Mouse (Mus musculus): ENCODE measurements around the gene Gm26661. TPM values are rescaled to one million over a fixed set of nuclear protein-coding genes. Genes with fewer than 3 reads are reported as not detected.

Gm26661 gene
- total and polyA plus RNA-seq, 3 experiments: not detected

- in situ Hi-C loops (cut with MboI; ENCODE audit: low pct_ligation_motif_present, low pct_unique_long_range_greater_than_20kb, low sequenced_read_pairs): loop anchor here (5.0 to 25.0 kb wide), 6 partner anchors 69 to 494 kb away; partner anchors contain the start of genes Dnase1l3, Fam107a and Pdhb
- peak; percentile 80; the same call in 1 of the 2 replicates for TF ChIP-seq E2F4 (IDR thresholded peaks at IDR 0.05; ENCODE audit: insufficient replicate concordance, low read depth, low read length)
- no peak for TF ChIP-seq MXI1 (IDR thresholded peaks at IDR 0.05; ENCODE audit: low read depth, low read length)
- peak; percentile 66 for TF ChIP-seq IRF4 (IDR thresholded peaks at IDR 0.05; ENCODE audit: low read depth, low read length)
- TF ChIP-seq POLR2A (IDR thresholded peaks at IDR 0.05; ENCODE audit: low read depth, low read length): peak; percentile 97
- TF ChIP-seq MAX (IDR thresholded peaks at IDR 0.05; ENCODE audit: low read length): peak; percentile 50
- TF ChIP-seq RCOR1 (conservative IDR thresholded peaks at IDR 0.05; ENCODE audit: low read depth, low read length): no peak
- peak; percentile 81 for TF ChIP-seq MAZ (IDR thresholded peaks at IDR 0.05; ENCODE audit: low read depth, low read length)
- TF ChIP-seq ZMIZ1 (IDR thresholded peaks at IDR 0.05; ENCODE audit: low read depth, low read length): peak; percentile 86; the same call in 1 of the 2 replicates
- no peak for TF ChIP-seq PAX5 (IDR thresholded peaks at IDR 0.05; ENCODE audit: low read length)
- TF ChIP-seq MAFK (IDR thresholded peaks at IDR 0.05; ENCODE audit: insufficient replicate concordance, low read length): no peak
- peak; percentile 93 for TF ChIP-seq NRF1 (IDR thresholded peaks at IDR 0.05; ENCODE audit: low read depth, low read length)
- peak; percentile 66; the same call in 1 of the 2 replicates for TF ChIP-seq MYC (IDR thresholded peaks at IDR 0.05; ENCODE audit: low read depth, low read length)
- TF ChIP-seq CHD1 (IDR thresholded peaks at IDR 0.05; ENCODE audit: low read depth, low read length): no peak
- peak; percentile 58 to 97 for TF ChIP-seq CTCF (conservative IDR thresholded peaks at IDR 0.05 in 1 of 2, IDR thresholded peaks at IDR 0.05 in 1 of 2; ENCODE audit: low read depth in 2 of 2, low read length in 2 of 2)
- peak; percentile 54; the same call in 1 of the 2 replicates for TF ChIP-seq POLR2AphosphoS2 (IDR thresholded peaks at IDR 0.05; ENCODE audit: low read depth, low read length)
- TF ChIP-seq BHLHE40 (IDR thresholded peaks at IDR 0.05; ENCODE audit: low read depth, low read length): no peak
- no peak; the same call in none of the 2 replicates for TF ChIP-seq RAD21 (IDR thresholded peaks at IDR 0.05; ENCODE audit: low read depth, low read length)
- peak; percentile 79; the same call in 1 of the 2 replicates for TF ChIP-seq MEF2A (IDR thresholded peaks at IDR 0.05; ENCODE audit: borderline replicate concordance, low read depth, low read length)
- TF ChIP-seq HCFC1 (IDR thresholded peaks at IDR 0.05; ENCODE audit: low read depth, low read length): peak; percentile 58
- TF ChIP-seq TBP (conservative IDR thresholded peaks at IDR 0.05; ENCODE audit: low read depth, low read length): peak; percentile 92
- TF ChIP-seq JUN (IDR thresholded peaks at IDR 0.05; ENCODE audit: insufficient read depth, low read depth, low read length): no peak
- TF ChIP-seq USF2 (conservative IDR thresholded peaks at IDR 0.05; ENCODE audit: low read depth, low read length): no peak
- TF ChIP-seq KAT2A (IDR thresholded peaks at IDR 0.05; ENCODE audit: insufficient replicate concordance, low read length): no peak
- TF ChIP-seq UBTF (IDR thresholded peaks at IDR 0.05; ENCODE audit: low read depth, low read length): no peak
- no peak for TF ChIP-seq ZNF384 (IDR thresholded peaks at IDR 0.05; ENCODE audit: low read depth, low read length)
- TF ChIP-seq GABPA (IDR thresholded peaks at IDR 0.05; ENCODE audit: insufficient replicate concordance, low read depth, low read length): no peak
- TF ChIP-seq EP300 (IDR thresholded peaks at IDR 0.05; ENCODE audit: low read length): no peak
- TF ChIP-seq ETS1 (conservative IDR thresholded peaks at IDR 0.05; ENCODE audit: low read depth, low read length): no peak
- TF ChIP-seq ZKSCAN1 (IDR thresholded peaks at IDR 0.05; ENCODE audit: borderline replicate concordance, low read depth, low read length): no peak
- peak; percentile 95 for TF ChIP-seq TCF12 (IDR thresholded peaks at IDR 0.05; ENCODE audit: low read depth, low read length)
- no peak for TF ChIP-seq USF1 (IDR thresholded peaks at IDR 0.05; ENCODE audit: low read depth, low read length)
- TF ChIP-seq SIN3A (IDR thresholded peaks at IDR 0.05; ENCODE audit: low read length): peak; percentile 84; the same call in 1 of the 2 replicates
- TF ChIP-seq CHD2 (IDR thresholded peaks at IDR 0.05; ENCODE audit: low read length): no peak
- no peak for TF ChIP-seq JUND (conservative IDR thresholded peaks at IDR 0.05; ENCODE audit: low read depth, low read length)
- TF ChIP-seq ELF1 (IDR thresholded peaks at IDR 0.05; ENCODE audit: low read depth, low read length): peak; percentile 58
- peak; percentile 97 for TF ChIP-seq NELFE (IDR thresholded peaks at IDR 0.05; ENCODE audit: low read depth, low read length)
- peak; percentile 62 for TF ChIP-seq ZC3H11A (IDR thresholded peaks at IDR 0.05; ENCODE audit: low read depth, low read length)
- TF ChIP-seq SMC3 (IDR thresholded peaks at IDR 0.05; ENCODE audit: low read depth, low read length): peak; percentile 91
- DNase-seq (ENCODE audit: extremely low read depth): peak; percentile 93
- Histone ChIP-seq H3K9me3 (replicated peaks; ENCODE audit: low read length) (no peaks in the 10 kb centered on the region), H3K36me3 (replicated peaks in 1 of 2; ENCODE audit: control insufficient read depth in 1 of 2, insufficient read depth in 1 of 2, low read length in 1 of 2) (peaks cover 0 to 32% of the 10 kb centered on the region in 2 experiments), H3K9ac (ENCODE audit: insufficient read depth, low read depth) (peak within 1 kb of the TSS; percentile 78), H3K27me3 (replicated peaks) (no peaks in the 10 kb centered on the region), H3K4me3 (replicated peaks in 1 of 3; ENCODE audit: low read depth in 2 of 3, low read length in 2 of 3, poor library complexity in 1 of 3) (peak within 1 kb of the TSS; percentile 80 to 97 (median 92)), H3K4me1 (ENCODE audit: control insufficient read depth in 1 of 2, insufficient read depth in 2 of 2) (peaks cover 9 to 38% of the 10 kb centered on the region in 2 experiments; a peak in 2 of 4 replicates), H3K27ac (ENCODE audit: insufficient read depth, low read depth) (peak within 1 kb of the TSS; percentile 48; the same call in 1 of the 2 replicates), H3K4me2 (ENCODE audit: insufficient read depth, low read depth, poor library complexity, severe bottlenecking) (peak within 1 kb of the TSS; percentile 67), H3K79me2 (replicated peaks; ENCODE audit: control insufficient read depth, extremely low read depth, insufficient read depth, poor library complexity, severe bottlenecking) (peaks cover 40% of the 10 kb centered on the region)
- dilution Hi-C loops (cut with MboI; ENCODE audit: extremely low pct_ligation_motif_present, extremely low pct_unique_long_range_greater_than_20kb, low sequenced_read_pairs): no loop called here
Measured at GRCm38 (mm10) chr14:7817770-7818462, 26.5 kb downstream of the Gm26661 start, which contains the start of gene Flnb. Gene Flnb, plus strand, starts transcription at chr14:7817957.
